Mouse (Mus musculus): ENCODE measurements around the gene Usp36. TPM values are rescaled to one million over a fixed set of nuclear protein-coding genes. Genes with fewer than 3 reads are reported as not detected.

Gene Usp36
- total RNA-seq, 4 experiments from 2014 or later = 13.2 to 14.5 (median 13.9) TPM

- DNase-seq (ENCODE audit: low spot score) = no peak
These were observed 8.8 kb upstream of the Usp36 start for GRCm38 (mm10) chr11:118298810-118299209.

- no peak for DNase-seq (ENCODE audit: low spot score)
These were observed 7.9 kb upstream of the Usp36 start for GRCm38 (mm10) chr11:118297967-118298366.

GRCm38 (mm10) chr11:118295026-118295425 lies 5.0 kb upstream of the Usp36 start:
- no peak for DNase-seq (ENCODE audit: low spot score)

GRCm38 (mm10) chr11:118292671-118293070 lies 2.6 kb upstream of the Usp36 start:
- no peak for DNase-seq (ENCODE audit: low spot score)

- no peak for DNase-seq (ENCODE audit: low spot score)
These were observed 482 bp downstream of the Usp36 start for GRCm38 (mm10) chr11:118289562-118289961.

GRCm38 (mm10) chr11:118289037-118289511 lies 970 bp downstream of the Usp36 start:
- DNase-seq (ENCODE audit: low spot score) = no peak

- no peak for DNase-seq (ENCODE audit: low spot score)
These were observed 2.5 kb downstream of the Usp36 start for GRCm38 (mm10) chr11:118287573-118287972.

GRCm38 (mm10) chr11:118286434-118286833 lies 3.6 kb downstream of the Usp36 start:
- DNase-seq (ENCODE audit: low spot score) = no peak

GRCm38 (mm10) chr11:118285791-118286190 lies 4.3 kb downstream of the Usp36 start:
- no peak for DNase-seq (ENCODE audit: low spot score)

GRCm38 (mm10) chr11:118280218-118280617 lies 9.8 kb downstream of the Usp36 start:
- no peak for DNase-seq (ENCODE audit: low spot score)

GRCm38 (mm10) chr11:118276328-118276727 lies 13.7 kb downstream of the Usp36 start:
- DNase-seq (ENCODE audit: low spot score) = peak; percentile 22

GRCm38 (mm10) chr11:118275092-118275491 lies 15.0 kb downstream of the Usp36 start:
- no peak for DNase-seq (ENCODE audit: low spot score)

- DNase-seq (ENCODE audit: low spot score) = no peak
These were observed 20.2 kb downstream of the Usp36 start for GRCm38 (mm10) chr11:118269827-118270226.

- no peak for DNase-seq (ENCODE audit: low spot score)
These were observed 23.4 kb downstream of the Usp36 start for GRCm38 (mm10) chr11:118266666-118267046.

- no peak for DNase-seq (ENCODE audit: low spot score)
These were observed 23.9 kb downstream of the Usp36 start for GRCm38 (mm10) chr11:118266044-118266665.

- peak; percentile 21 for DNase-seq (ENCODE audit: low spot score)
These were observed 24.4 kb downstream of the Usp36 start for GRCm38 (mm10) chr11:118265621-118266020.

- no peak for DNase-seq (ENCODE audit: low spot score)
These were observed 26.9 kb downstream of the Usp36 start for GRCm38 (mm10) chr11:118263146-118263545.

- no peak for DNase-seq (ENCODE audit: low spot score)
These were observed 30.0 kb downstream of the Usp36 start for GRCm38 (mm10) chr11:118260081-118260480.

GRCm38 (mm10) chr11:118259580-118259979 lies 30.5 kb downstream of the Usp36 start:
- no peak for DNase-seq (ENCODE audit: low spot score)

GRCm38 (mm10) chr11:118256371-118256770 lies 33.7 kb downstream of the Usp36 start:
- no peak for DNase-seq (ENCODE audit: low spot score)

GRCm38 (mm10) chr11:118254159-118254951 lies 35.7 kb downstream of the Usp36 start:
- peak; percentile 62 for DNase-seq (ENCODE audit: low spot score)

- no peak for DNase-seq (ENCODE audit: low spot score)
These were observed 36.4 kb downstream of the Usp36 start for GRCm38 (mm10) chr11:118253447-118254158.
